Mouse (Mus musculus) c-Kit-positive CD71-positive TER-119-negative erythroid progenitor cells, embryonic 14.5 days (primary cell): ENCODE measurements around the gene Fmnl2.
A peak's percentile ranks its signal among the peaks of the same experiment; 100 is the strongest.

Experiments
- DNase-seq: peaks from one replicate; pipeline ENCODE4 v3.0.0-alpha.2; 2013; ENCODE audit warnings: low read depth

The Fmnl2 gene

DNA sequence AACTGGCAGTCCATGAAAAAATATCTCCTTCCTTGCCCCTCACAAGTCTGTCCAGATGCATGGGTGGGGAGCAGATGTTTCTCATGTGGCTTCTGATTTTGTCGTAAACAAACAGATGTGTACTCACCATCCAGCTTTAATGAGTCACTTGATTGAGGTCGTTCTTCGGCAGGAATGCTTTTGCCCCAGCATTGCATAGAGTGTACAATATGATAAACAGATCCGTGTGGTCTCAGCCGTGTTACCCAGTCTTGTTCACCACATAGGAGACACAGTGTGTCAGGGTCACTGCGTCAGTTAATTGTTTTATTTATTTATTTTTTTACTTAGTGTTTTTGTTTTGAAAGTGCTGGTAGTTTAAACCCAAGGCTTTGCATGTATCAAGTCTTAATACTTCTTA, 189.4 kb downstream of the Fmnl2 start:
- DNase-seq = no peak

DNA sequence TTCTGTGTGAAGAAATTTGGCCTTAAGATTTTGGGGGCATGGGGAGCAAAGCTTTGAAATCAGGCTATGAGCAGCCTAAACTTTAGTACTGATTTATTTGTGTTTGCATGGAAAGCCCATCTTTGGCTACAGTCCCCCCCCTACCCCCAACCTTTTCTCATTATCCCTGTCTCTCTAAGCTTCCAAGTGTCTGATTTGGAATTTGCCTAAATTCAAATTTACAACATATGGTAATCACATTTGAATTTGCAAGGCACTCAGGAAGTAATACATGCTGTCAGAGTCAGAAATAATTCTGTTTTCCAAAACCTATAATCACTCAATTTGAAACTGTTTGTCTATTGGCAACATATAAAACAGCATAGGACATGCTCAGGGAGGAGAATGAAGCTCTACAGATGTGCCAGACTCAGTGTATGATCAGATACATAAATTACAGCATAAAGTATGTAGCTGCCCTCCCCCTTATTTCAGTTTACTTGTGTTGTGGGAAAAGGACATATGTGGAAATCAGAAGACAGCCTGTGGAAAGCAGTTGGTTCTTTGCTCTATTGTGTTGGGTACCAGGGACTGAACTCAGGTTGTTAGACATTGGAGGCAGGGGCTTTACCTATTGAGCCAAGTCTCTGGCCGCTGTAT, 190.2 kb downstream of the Fmnl2 start:
- no peak for DNase-seq

DNA sequence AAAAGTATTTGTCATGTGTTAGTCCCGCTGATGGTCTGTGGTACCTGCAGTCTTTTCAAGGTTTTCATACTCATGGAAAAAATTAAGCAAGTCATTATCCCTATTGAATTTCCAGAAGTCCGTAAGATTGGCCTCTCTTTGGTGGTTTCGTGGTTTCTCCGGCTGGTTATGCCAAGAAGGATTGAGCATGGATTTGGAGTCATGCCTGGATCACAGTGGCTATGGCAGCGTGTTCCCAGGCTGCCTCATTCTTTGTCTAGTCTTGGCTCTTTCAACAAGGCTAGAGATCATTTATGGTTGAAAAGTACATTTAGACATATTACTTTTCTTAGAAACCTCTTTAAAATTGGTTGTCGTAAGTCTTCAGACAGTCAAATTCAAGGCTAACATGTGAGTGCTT, 192.7 kb downstream of the Fmnl2 start:
- DNase-seq = no peak

DNA sequence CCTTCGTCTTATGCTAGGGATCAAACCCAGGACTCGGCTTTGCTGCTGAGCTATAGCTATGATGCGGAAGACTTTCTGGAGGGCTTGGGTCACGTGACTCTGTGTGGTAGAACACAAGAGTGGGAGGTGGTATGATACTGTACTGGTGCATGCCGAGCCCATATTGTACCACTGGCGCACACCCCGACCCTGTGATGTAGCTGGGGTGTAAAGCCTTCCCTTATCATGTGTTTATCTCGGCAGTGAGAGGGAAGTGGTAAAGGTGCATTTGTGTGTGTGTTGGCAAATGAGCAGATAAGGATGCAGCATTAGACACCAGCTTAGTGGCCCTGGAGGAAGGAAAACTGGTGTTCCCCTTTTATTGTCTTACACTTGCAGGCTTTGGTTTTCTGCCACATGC, 193.8 kb downstream of the Fmnl2 start:
- DNase-seq = no peak

DNA sequence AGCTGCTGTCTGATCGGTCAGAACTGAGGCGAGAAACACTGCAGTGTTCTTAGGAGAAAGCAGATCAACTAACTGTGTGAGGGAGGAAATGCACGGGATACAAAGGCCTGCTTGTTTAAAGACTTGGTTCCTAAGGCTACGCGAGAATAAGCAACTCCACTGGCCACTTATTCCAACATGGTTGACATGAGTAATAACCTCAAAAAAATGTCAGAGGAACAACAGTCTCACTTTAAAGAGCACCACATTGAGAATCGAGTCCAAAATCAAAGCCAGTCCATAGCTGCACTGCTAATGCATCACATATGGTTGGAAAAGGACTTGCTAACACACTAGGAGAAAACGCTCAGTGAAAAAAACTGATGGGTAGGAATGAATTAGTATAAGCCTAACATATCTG, 196.1 kb downstream of the Fmnl2 start:
- no peak for DNase-seq

DNA sequence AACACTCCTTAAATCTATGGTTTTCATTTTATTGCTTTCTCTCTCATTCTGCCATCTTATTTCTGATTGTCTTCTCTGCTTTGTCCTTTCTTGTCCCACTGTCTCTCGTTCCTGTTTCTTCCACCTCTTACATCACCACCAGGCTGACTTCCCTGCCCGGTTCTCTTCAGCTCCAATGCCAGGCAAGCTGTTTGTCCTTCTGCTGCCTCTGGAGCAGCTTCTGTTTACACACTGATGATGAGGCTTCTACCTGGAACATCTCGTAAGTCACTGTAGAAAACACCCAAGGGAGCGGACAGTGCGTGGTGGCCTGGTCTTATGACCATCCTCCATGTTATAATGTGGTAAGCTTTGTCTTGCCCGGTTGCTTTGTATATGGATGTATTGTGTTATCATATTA, 198.9 kb downstream of the Fmnl2 start:
- DNase-seq = no peak

DNA sequence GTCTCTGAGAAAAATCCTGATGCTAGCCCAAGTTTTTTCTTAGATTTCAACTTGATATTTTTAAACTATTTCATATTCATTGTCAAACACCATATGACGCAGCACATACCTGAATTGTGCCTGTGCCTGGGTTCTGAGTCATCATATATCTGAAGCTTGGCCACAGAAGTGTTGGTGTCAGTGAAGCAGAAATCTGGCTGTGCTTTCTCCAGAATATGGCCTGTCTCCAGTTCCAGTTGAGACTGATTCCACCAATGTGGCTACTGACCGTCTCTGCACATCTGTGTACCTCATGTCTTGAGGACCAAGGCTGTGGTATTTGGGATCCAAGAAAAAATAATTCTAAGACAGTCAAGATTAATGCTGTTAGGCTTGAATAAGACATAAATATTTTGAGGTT, 199.6 kb downstream of the Fmnl2 start:
- DNase-seq = no peak

DNA sequence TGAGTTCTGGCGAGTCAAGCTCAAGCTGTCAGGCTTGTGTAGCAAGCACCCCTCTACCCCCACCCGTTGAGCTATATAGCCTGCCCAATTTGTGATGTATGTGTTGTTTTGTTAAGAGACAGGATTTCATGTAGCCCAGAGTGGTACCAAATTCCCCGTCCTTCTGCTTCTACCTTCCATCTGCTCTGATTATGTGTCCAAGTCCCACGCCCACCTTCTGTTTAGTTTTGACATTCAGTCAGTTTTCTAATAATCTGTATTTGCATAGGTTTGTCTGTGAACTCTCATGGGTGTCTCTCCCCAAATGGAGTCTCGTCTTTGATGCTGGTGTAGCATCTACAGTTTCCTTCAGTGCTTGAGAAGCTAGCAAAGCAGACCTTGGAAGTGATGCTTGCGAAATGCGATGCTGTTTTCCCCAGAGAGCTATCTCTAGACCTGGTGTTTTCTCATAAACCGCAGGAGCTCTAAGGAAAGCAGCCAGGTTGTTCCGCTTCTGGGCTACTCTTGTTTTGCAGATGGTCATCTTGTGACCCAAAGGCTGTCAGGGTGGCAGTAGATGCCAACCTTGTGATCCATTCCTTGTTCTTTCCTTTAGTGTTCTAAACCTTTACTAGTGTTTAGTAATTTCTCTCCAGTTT, 203.8 kb downstream of the Fmnl2 start:
- DNase-seq = no peak

DNA sequence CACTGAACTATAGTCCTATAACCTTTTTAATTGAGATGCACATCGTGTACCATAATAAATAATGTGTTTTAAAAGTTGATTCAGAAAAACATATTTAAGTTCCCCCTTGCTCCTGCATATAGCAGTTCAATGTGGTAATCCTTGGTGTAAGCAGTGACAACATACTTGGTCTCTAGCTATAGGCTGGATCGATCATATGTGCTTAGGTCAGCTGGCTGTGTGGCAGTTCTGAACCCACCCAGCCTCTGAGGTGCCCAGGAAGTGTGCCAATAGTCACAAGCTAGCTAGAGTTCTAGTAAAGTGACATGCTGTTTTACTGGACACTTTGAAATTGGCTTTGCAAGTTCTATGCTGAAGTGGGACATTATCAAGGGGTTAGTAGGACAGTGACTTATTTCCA, 209.3 kb downstream of the Fmnl2 start:
- no peak for DNase-seq

DNA sequence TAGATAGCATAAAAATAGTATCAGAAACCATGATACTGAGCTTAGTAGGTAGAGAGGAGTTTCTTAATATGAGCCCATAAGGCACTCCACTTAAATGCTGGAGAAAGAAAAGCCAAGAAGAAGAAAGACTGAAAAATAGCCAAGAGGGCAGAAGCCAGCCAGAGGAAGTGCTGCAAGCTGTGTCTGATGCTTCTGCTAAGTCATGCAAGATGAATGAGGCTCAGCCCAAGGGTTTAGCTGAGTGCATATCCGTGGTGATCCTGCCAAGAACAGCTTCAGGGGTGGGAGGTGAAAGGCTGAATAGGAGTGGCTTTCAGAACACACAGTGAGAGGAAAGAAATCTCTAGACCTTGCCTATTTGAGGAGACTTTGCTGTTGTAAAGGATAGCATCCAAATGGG, 212.9 kb downstream of the Fmnl2 start:
- DNase-seq = no peak

DNA sequence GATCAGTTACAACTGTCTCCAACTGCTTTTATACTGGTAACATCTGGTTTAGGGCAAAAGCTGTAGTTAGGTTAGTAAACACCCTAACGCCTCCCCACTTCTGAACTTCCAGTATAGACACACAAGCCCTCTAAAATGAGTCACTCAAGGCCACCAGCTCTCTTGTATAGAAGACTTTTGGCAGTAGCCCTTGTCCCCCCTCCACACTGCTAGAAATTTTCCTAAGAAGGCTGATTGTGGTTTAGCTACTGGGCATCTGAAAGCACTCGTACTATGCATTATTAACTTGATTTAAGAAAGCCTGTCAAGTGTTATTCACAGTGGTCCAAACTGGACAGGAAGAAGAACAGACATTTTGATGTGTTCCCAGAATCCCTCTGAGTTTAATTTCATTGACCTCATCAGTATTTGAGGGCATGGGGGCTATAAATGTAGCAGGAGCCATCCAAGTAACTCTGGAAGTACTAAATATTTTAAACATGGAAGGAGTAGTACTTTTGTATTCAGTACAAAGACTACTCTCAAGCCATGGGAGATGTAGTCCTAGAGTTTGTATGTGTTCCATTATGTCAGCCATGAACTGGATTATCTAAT, 222.1 kb downstream of the Fmnl2 start:
- no peak for DNase-seq

DNA sequence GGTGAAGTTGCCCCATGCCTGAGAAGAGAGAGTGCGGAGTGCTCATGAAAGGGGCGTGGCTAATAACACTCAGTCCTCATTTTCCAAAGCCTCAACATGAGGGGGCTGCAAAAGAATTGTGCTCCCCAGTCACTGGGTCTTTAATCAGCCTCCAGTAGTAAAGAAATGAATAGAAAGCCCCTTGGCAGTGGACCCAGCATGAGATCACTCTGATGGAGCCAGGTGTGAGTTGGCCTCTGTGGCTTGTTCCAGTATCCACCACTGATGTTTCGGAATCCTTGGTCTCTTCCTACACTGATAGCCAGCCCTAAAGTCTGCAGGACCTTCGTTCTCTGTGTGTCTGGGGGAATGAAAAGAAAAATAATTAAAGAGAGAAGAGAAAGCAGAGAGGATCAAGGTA, 224.4 kb downstream of the Fmnl2 start:
- no peak for DNase-seq

DNA sequence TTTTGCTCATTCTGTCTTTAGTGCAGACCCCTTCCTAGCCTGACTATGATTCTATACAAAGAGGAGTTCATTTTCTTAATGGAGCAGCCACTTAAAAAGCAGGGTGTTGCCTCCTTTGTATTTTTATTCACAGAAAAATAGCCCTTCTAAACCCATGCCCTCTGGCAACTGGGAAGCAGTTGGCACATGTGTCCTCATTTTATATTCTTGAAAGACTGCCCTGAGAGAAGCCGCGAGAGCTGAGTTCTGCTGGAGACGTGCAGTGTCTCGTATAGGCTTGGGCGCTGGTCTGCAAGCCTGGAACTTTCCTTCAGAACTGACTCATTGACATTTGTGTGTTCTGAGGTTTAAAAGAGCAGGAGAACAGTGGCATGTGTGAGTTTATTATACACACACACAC, 224.8 kb downstream of the Fmnl2 start:
- DNase-seq = no peak

DNA sequence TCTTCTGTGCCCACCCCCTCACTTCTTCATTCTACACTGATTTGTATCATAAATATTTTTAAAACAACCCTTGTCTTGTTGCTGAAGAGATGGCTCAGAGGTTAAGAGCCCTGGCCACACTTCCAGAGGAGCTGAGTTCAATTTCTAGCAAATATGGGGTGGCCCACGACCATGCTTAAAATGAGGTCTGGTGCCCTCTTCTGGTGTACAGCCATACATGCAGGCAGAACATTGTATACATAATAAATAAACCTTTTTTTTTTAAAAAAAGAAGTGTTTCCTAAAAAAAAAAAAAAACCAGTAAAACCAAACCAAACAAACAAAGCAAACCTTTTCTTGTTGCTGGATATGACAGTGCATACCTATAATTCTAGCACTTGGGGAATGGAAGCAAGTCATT, 225.6 kb downstream of the Fmnl2 start:
- DNase-seq = no peak

DNA sequence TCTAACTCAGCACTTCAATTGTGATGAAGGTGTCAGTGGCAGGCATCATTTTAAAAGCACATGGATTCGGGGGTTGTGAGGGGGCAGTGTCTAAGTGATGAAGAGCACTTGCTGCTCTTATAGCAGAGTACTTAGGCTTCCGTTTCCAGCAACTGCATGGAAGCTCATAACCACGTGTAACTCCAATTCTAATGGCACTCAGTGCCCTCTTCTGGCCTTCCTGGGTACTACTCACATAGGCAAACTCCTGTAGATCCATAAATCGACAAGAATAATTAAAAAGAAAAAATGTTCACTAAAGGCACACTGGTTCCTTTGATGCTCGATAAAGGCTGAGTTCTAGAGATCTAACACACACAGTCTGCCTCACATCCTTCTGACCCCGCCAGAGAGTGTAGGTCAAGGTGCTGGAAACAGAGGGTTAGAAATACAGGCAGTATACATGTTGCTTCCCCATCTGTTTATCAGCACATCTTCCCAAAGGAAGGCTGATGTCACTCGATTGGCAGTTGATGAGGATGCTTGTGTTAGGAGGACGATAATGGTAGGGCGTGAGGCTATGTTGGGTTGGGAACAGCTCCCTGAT, 228.1 kb downstream of the Fmnl2 start:
- DNase-seq = peak; percentile 10

DNA sequence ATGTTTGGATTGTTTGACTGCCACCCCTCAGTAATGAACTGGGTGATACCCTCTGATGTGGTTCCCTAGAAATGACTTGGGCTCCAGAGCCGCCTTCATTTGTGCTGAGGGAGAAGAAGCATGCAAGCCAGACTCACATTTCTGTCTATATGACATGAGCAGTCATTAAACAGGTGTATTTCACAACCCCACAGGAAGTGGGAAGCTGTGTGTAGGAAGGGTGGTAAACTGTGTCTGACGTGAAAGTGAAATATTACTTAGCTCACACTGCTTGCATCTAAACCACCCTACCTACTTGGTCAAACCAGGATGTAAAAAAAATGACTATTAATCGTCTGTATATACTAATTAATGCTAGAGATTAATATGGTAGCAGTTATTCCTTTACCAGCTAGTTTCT, 231.1 kb downstream of the Fmnl2 start:
- no peak for DNase-seq

DNA sequence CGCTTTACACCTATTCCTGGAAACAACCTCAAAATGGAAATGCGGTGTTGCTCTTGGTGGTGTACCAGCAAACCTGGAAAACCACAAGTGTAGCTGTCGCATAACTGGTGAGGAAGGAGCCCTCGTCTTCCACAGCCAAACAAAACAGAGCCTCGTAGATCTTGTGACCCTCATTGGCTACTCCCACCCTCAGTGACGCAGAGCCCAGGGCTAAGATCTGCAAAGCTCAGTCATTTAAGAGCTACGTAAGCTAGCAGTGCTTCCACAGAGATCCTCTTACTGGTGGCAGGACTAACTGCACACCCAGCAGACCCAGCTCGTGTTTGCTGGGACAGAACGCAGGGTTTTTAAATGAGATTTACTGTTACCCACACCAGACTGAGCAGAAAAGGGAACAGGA, 237.4 kb downstream of the Fmnl2 start:
- no peak for DNase-seq

DNA sequence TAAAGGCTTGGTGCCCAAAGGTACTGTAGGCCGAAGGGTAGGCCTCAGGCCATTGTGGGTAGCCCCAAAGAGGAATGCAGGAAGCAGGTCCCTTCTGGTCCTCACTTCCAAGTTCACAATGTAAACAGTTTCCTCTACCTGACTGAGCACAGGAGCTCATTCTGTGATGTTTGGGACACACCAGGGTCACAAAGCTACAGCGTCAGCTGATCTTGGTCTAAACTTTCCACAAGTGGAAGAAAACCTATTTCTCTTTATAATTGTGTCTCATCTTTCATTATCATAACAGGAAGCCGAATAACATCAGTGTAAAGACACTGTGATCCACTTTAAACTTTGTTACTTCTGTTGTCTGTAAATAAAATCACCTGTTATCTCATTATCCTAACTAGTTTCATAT, 237.8 kb downstream of the Fmnl2 start:
- no peak for DNase-seq

DNA sequence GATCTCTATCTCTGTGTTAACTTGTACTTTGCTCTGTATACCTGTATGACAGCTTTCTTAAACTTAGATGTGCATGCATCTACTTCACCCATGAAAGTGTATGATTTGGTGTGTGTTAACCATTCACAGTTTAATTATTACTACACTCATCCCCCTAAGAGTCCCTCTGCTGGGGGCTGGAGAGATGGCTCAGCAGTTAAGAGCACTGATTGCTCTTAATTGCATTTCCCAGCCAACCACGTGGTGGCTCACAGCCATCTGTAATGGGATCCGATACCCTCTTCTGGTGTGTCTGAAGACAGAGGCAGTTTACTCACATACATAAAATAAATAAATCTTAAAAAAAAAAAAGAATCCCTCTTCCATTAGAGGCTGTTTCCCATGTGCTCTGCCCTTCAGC, 242.4 kb downstream of the Fmnl2 start:
- DNase-seq = no peak

DNA sequence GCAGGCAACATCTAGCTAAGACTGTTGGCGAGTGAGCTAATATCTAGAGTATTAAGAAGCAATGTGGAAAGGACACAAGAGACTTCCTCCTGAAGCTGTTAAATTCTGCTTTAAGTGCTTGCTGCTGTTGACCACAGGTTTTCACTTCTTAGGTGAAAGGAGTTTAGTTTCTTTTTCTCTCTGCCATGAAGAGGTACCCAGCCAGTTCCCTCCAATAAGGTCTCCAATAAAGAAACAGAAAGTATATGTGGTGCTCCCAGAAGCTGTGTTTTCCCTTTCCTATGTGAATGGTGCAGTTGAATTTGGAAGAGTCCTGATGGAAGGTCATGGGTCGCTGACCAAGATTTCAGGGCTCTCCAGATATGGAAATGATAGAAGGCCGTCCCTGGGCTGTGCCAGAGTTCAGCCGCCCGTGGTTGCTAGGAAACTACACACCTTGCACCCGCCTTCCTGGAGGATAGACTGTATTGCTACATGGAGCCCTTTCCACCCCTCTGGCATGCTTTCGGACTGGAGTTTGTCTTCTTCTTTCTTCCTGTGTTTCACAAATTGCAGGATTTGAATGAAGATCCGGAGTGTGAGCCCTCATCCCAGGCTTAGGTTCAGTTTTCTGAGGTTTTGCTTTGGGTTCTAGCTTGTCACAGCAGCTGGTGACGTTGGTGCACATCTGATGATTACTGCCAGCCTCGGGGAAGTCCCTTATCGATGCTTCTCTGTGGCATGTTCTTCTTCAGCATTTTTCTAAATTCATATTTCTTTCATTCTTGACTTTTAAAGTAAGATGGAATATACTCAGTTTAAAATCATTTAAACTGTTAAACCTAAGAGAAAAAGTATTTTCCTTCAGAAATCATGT, 244.5 kb downstream of the Fmnl2 start:
- DNase-seq = no peak

DNA sequence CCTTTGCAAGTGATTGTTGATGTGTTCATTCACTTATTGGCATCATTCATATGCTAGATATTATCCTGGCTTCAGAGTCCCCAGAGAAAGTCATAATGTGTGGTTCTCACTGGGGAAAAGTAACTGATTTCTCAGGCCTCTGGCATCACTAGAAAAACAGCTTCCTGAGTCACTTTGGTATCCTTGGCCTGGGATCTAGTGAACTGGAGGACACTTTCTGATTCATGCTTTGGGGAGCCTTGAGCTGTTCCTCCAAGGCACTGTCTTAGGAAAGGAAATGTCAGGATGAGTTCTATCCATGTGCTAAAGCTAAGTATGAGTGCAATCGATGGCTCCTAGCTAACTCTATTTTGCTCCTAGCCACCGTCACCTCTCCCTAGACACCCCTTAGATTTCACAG, 245.2 kb downstream of the Fmnl2 start:
- DNase-seq = no peak

DNA sequence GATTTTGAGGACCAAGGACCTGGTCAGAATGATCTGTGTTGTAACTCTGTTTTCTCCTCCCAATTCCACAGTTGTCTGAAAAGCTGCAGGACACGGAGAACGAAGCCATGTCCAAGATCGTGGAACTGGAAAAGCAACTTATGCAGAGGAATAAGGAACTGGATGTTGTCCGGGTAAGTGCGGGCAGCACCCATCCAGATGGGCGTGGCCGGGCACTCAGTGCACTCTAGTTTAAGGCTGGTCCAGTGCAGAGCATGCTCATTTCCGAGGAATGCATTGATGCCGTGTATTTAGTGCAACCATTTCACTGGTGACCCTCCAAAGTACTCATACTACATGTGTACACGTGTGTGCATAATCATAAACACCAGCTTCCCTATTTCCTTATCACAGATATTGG, 247.7 kb downstream of the Fmnl2 start:
- DNase-seq = no peak

DNA sequence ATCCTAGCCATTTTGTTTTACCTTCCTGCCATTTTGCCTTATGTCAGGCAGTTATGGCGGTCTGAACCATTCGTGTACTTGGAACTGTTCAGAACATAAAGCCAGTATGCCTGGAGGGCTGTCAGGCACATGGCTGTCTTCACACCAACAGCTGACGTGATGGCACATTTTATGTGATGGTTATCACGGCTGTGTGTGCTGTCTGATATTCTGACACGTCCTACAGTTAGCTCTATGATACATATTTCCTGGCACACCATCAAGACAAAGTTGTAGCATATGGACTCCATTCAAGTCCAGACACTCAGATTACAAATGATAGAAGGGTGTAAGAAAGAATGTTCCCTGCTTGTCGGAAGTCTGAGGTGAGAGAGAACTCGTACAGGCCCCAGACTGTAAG, 248.4 kb downstream of the Fmnl2 start:
- DNase-seq = no peak
